Mouse (Mus musculus) adrenal gland (tissue): ENCODE data around the gene Srsf7.

ENCODE experiments used
- intact Hi-C: fragments of 180-260 bp; cut with DNase I; formaldehyde crosslinking; loops from one replicate; pipeline ENCODE4 v1.15.1; 2025

The Srsf7 gene

GRCm38 (mm10) chr17:80163991-80164390, 43.1 kb downstream of the Srsf7 start:
- intact Hi-C loops = no loop called here

GRCm38 (mm10) chr17:80160454-80160853, 46.7 kb downstream of the Srsf7 start:
- intact Hi-C loops = no loop called here

GRCm38 (mm10) chr17:80157489-80157888, 49.6 kb downstream of the Srsf7 start:
- intact Hi-C loops = no loop called here

GRCm38 (mm10) chr17:80156905-80157304, 50.2 kb downstream of the Srsf7 start:
- intact Hi-C loops = no loop called here

- intact Hi-C loops = no loop called here
Observed at GRCm38 (mm10) chr17:80153631-80154030, 53.5 kb downstream of the Srsf7 start.

- intact Hi-C loops = no loop called here
Observed at GRCm38 (mm10) chr17:80152767-80153630, 54.1 kb downstream of the Srsf7 start.

GRCm38 (mm10) chr17:80151353-80151752, 55.8 kb downstream of the Srsf7 start:
- intact Hi-C loops = no loop called here
